Mouse (Mus musculus): ENCODE measurements around the gene Ermap.

GRCm38 (mm10) chr4:119189392-119189791 is 419 bp downstream of the Ermap start:
- no peak for TF ChIP-seq CTCF (IDR thresholded peaks at IDR 0.05; ENCODE audit: insufficient read depth, low read depth, low read length)
- TF ChIP-seq POLR2A (IDR thresholded peaks at IDR 0.05; ENCODE audit: insufficient read depth, low read depth, low read length): no peak

Measured in olfactory bulb, adult 2 months (tissue).